Mouse (Mus musculus): ENCODE data around the gene Tmem251.

DNA sequence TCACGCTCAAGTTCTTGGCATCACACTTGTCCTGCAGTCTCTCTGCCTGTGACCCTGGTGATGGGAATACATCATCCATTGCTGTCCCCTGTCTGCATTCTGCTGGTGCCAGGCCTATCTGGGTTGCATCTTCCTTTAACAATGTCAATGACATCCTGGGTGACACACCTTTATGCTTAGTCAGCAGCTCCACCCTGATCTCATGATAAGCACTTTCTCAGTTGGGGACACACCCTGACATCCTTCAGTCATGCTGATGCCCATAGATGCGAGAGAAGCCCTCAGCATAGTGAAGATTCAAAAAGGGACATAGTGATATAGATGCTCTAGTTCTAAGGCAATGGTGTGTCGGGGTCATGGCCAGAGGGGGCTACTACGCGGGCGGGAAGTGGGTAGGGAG lies 18.4 kb upstream of the Tmem251 start:
- TF ChIP-seq CTCF (IDR thresholded peaks at IDR 0.05; ENCODE audit: insufficient read depth, low read depth, low read length) (no peak), POLR2A (IDR thresholded peaks at IDR 0.05; ENCODE audit: insufficient read depth, low read depth, low read length) (no peak)
